Mouse (Mus musculus): ENCODE measurements around the gene Racgap1. TPM values are rescaled to one million over a fixed set of nuclear protein-coding genes. Genes with fewer than 3 reads are reported as not detected.
A peak's percentile ranks its signal among the peaks of the same experiment; 100 is the strongest.

The Racgap1 gene
- polyA plus RNA-seq, 1 experiment from 2014 or later: 31.9 TPM

DNA sequence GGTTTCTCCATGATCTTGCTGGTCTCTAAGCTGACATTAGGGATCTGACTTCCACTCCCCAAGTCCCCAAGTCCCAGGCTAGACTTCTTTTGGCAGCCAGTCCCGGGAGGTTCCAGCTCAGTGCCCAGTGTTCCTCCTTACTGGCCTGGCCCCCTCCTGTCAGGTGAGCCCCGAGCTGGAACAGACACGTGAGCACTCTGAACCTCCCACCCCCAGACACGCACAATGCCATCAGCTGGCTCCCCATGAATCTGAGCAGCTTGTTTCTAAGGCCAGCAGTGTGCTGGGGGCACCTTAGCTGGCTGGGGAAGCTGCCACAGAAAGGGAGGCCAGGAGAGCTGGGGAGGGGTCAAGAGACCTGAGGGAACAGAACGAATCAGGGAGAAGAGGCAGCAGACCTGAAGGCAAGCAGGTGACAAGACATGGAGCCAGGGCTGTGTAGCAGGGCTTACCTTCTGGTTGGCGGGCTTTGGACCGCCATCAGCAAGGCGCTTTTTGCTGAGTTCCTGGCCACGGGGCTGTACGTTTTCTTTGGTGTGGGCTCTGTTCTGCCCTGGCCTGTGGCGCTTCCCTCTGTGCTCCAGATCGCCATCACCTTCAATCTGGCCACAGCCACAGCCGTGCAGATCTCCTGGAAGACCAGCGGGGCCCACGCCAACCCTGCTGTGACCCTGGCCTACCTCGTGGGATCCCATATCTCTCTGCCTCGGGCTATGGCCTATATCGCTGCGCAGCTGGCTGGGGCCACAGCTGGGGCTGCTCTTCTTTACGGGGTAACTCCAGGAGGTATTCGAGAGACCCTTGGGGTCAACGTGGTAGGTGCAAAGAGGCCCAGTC, 50.3 kb downstream of the Racgap1 start, which contains the start of gene Aqp6:
TSS of gene Aqp6 (plus strand) at position 415 of the 837 bp plus-strand sequence.
- no peaks in the 10 kb centered on the region for H3K36me3 ChIP-seq (replicated peaks; ENCODE audit: insufficient read depth, low read length)
- no peak within 1 kb of the TSS for H3K4me3 ChIP-seq (ENCODE audit: low read depth, low read length)
- ATAC-seq (no peak), DNase-seq (no peak)
- peaks cover 29% of the 10 kb centered on the region for H3K27me3 ChIP-seq (ENCODE audit: insufficient read depth, low read length)
- no peak within 1 kb of the TSS for H3K9ac ChIP-seq (replicated peaks)
- no peak within 1 kb of the TSS for H3K27ac ChIP-seq (ENCODE audit: low read depth)
- 63% methylated on average over 22 of the region's 22 CpGs for WGBS (ENCODE audit: insufficient replicate concordance)
- no peak within 1 kb of the TSS for H3K4me2 ChIP-seq (ENCODE audit: low read depth, low read length)
- TF ChIP-seq EP300 (IDR thresholded peaks at IDR 0.05; ENCODE audit: low read depth) (no peak), CTCF (IDR thresholded peaks at IDR 0.05; ENCODE audit: low read depth) (no peak)
- no peaks in the 10 kb centered on the region for H3K9me3 ChIP-seq (ENCODE audit: low read length)
- no peaks in the 10 kb centered on the region for H3K4me1 ChIP-seq (ENCODE audit: insufficient read depth)

DNA sequence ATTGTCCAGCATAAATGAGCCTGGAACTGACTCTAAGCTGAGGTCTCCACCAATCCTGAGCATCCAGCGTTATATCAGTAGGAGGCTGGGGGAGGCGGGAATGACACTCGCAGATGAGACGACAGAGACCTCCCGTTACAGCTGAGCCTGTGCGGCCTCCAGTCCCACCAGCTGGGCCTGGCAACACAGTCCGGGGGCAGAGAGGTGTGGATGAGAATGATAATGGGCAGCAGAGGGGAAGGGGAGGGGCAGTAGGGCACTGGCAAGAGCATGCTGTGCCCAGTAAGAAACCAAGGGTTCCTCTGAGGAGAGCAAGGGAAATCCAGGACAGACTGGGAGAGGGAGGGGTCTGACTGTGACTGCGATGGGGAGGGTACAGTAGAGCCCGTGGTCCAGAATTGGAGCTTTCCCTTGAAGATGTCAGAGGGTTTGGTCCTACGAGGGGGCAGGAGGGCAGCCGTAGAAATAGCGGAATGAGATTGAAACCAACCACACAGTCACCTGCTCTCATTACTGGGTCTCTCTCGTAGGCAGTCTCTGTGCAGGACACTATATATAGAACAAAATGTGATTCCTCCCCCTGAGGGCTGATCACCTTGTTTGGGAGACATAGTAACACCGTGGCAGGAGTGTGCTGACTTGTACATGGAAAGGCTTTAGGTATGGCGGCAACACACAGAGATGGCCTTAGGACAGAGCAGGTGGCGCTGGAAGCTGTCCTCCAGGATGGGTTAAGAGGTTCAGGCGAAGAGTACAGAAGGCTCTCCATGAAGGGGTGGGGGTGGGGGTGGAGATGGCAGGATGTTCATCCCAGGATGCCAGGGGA, 52.0 kb downstream of the Racgap1 start:
- Histone ChIP-seq H3K9ac (replicated peaks) (no peak overlapping the region), H3K4me1 (ENCODE audit: insufficient read depth) (no peaks in the 10 kb centered on the region), H3K9me3 (ENCODE audit: low read length) (no peaks in the 10 kb centered on the region), H3K36me3 (replicated peaks; ENCODE audit: insufficient read depth, low read length) (no peaks in the 10 kb centered on the region), H3K27me3 (ENCODE audit: insufficient read depth, low read length) (peaks cover 42% of the 10 kb centered on the region), H3K27ac (ENCODE audit: low read depth) (no peak overlapping the region), H3K4me2 (ENCODE audit: low read depth, low read length) (no peak overlapping the region), H3K4me3 (ENCODE audit: low read depth, low read length) (no peak overlapping the region)
- WGBS (ENCODE audit: insufficient replicate concordance): 61% methylated on average over 17 of the region's 17 CpGs
- ATAC-seq (no peak), DNase-seq (no peak)
- TF ChIP-seq EP300 (IDR thresholded peaks at IDR 0.05; ENCODE audit: low read depth) (no peak), CTCF (IDR thresholded peaks at IDR 0.05; ENCODE audit: low read depth) (no peak)

DNA sequence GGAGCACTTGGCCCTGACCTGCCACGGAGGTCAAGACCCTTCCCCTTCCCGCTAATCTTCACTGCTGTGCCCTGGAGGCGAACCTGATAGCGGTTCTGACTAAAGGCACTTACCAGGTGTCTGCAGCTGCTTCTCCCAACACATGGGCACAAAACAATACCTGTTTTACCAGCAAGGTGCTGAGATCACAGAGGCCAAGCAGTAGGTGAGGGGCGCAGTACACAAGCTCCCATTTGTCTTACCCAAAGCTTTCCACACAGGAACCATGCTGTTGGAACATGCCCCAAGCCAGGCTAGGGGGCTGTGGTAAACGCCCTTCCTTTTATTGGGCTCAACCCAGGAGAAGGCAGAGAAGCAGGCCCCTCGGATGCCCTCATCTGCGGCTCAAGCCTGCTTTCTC, 53.9 kb downstream of the Racgap1 start:
- no peak overlapping the region for H3K27ac ChIP-seq (ENCODE audit: low read depth)
- H3K4me3 ChIP-seq (ENCODE audit: low read depth, low read length): no peak overlapping the region
- peaks cover 54% of the 10 kb centered on the region for H3K27me3 ChIP-seq (ENCODE audit: insufficient read depth, low read length)
- no peak overlapping the region for H3K9ac ChIP-seq (replicated peaks)
- no peaks in the 10 kb centered on the region for H3K4me1 ChIP-seq (ENCODE audit: insufficient read depth)
- no peaks in the 10 kb centered on the region for H3K36me3 ChIP-seq (replicated peaks; ENCODE audit: insufficient read depth, low read length)
- no peak for ATAC-seq
- no peak for DNase-seq
- 48% methylated on average over 8 of the region's 8 CpGs for WGBS (ENCODE audit: insufficient replicate concordance)
- no peak overlapping the region for H3K4me2 ChIP-seq (ENCODE audit: low read depth, low read length)
- TF ChIP-seq CTCF (IDR thresholded peaks at IDR 0.05; ENCODE audit: low read depth) (no peak), EP300 (IDR thresholded peaks at IDR 0.05; ENCODE audit: low read depth) (no peak)
- no peaks in the 10 kb centered on the region for H3K9me3 ChIP-seq (ENCODE audit: low read length)

DNA sequence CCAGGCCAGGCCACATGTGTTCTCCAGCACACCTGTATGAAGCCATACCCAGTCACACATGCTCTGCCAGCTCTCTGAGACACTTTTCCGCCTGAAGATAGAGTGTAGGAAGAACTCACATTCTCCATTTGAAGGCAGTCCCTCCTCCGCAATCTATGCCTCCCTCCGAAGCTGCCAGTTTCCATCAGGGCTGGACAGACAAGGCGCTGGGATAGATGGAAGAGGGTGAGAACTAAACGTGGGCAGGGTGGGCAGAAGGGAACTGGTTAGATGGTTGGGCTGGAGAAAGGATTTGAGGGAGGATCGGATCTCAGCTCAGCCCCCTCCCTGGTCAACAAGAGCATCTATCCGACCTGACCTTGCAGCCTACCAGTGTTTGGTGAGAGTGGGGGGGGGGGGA, 54.6 kb downstream of the Racgap1 start:
- Histone ChIP-seq H3K9ac (replicated peaks) (no peak overlapping the region), H3K36me3 (replicated peaks; ENCODE audit: insufficient read depth, low read length) (no peaks in the 10 kb centered on the region), H3K4me1 (ENCODE audit: insufficient read depth) (no peaks in the 10 kb centered on the region), H3K4me3 (ENCODE audit: low read depth, low read length) (no peak overlapping the region), H3K27ac (ENCODE audit: low read depth) (no peak overlapping the region), H3K27me3 (ENCODE audit: insufficient read depth, low read length) (peaks cover 62% of the 10 kb centered on the region), H3K4me2 (ENCODE audit: low read depth, low read length) (no peak overlapping the region), H3K9me3 (ENCODE audit: low read length) (no peaks in the 10 kb centered on the region)
- DNase-seq (no peak), ATAC-seq (no peak)
- WGBS (ENCODE audit: insufficient replicate concordance): 47% methylated on average over 7 of the region's 7 CpGs
- TF ChIP-seq EP300 (IDR thresholded peaks at IDR 0.05; ENCODE audit: low read depth): no peak

DNA sequence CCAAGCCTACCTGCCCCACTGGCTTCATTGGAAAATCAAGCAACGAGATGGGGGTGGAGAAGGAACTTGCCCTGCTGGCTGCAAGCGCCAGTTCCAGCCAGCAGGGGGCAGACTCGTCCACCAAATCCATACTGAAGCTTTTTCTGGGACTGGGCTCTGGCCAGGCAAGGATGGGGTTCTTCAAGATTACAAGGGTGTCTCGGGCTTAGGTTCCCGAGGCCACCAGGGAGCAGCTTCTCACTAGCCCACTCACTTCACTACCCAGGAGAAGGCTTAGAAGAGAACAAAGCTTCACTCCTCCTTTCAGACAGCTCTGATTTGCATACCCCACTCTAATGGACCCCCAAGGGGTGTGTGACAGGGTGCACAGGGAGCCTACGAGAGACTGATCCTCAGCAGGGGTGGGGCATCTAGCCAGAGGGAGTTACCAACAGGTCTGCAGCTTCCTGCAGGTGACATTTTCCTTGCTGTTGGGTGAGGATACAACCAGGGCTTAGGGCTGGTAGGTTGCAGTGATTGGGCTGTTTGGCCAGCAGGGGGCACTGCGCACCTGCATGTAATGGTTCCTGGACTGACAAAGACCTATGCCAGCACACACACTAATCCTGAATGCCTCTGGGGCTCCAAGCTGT, 55.3 kb downstream of the Racgap1 start:
- DNase-seq (peak; percentile 90), ATAC-seq (peak; percentile 92)
- H3K27me3 ChIP-seq (ENCODE audit: insufficient read depth, low read length): peaks cover 69% of the 10 kb centered on the region
- H3K9ac ChIP-seq (replicated peaks): no peak overlapping the region
- TF ChIP-seq CTCF (IDR thresholded peaks at IDR 0.05; ENCODE audit: low read depth) (peak; percentile 93), EP300 (IDR thresholded peaks at IDR 0.05; ENCODE audit: low read depth) (no peak)
- no peaks in the 10 kb centered on the region for H3K9me3 ChIP-seq (ENCODE audit: low read length)
- no peak overlapping the region for H3K27ac ChIP-seq (ENCODE audit: low read depth)
- WGBS (ENCODE audit: insufficient replicate concordance): 0% methylated on average over 7 of the region's 7 CpGs
- H3K4me1 ChIP-seq (ENCODE audit: insufficient read depth): no peaks in the 10 kb centered on the region
- H3K4me2 ChIP-seq (ENCODE audit: low read depth, low read length): no peak overlapping the region
- H3K4me3 ChIP-seq (ENCODE audit: low read depth, low read length): no peak overlapping the region
- no peaks in the 10 kb centered on the region for H3K36me3 ChIP-seq (replicated peaks; ENCODE audit: insufficient read depth, low read length)

DNA sequence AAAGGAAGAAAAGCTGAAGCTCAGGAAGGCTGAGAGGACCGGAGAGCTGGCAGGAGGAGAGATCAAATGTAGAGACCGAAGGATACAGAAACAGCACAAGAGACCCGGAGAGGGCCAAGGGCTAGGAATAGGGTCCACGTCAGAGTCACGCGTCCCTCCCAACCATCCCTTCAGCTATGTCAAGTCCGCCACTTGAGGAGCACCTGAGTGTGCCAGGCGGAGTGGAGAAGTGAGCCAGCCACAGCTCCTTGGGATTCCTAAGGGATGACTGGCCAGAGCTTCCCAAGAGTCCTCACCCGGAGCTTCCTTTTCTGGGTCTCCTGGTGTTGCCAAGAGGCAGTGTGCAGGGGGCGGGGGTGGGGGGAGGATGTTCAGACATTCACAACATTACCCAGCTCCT, 56.5 kb downstream of the Racgap1 start:
- no peak for DNase-seq
- no peak for ATAC-seq
- Histone ChIP-seq H3K27me3 (ENCODE audit: insufficient read depth, low read length) (peaks cover 73% of the 10 kb centered on the region), H3K4me2 (ENCODE audit: low read depth, low read length) (no peak overlapping the region), H3K4me1 (ENCODE audit: insufficient read depth) (peaks cover 4% of the 10 kb centered on the region; the same call in 1 of the 2 replicates), H3K4me3 (ENCODE audit: low read depth, low read length) (no peak overlapping the region), H3K9me3 (ENCODE audit: low read length) (no peaks in the 10 kb centered on the region), H3K9ac (replicated peaks) (no peak overlapping the region), H3K36me3 (replicated peaks; ENCODE audit: insufficient read depth, low read length) (no peaks in the 10 kb centered on the region), H3K27ac (ENCODE audit: low read depth) (no peak overlapping the region)
- no peak for TF ChIP-seq CTCF (IDR thresholded peaks at IDR 0.05; ENCODE audit: low read depth)
- no peak for TF ChIP-seq EP300 (IDR thresholded peaks at IDR 0.05; ENCODE audit: low read depth)
- 72% methylated on average over 10 of the region's 10 CpGs for WGBS (ENCODE audit: insufficient replicate concordance)

Data from liver, postnatal 0 days (tissue).